Comparison of ENCODE assay signal across 7 mouse cellular contexts in genomic region chr7:99626376-99627270, GRCm38 (mm10). TPM values are rescaled to one million over a fixed set of nuclear protein-coding genes. Genes with fewer than 3 reads are reported as not detected.
DNase-seq lines count a peak whose midpoint lies in the region; ATAC-seq and TF ChIP-seq lines count a peak whose summit lies in the region.

Gene Tpbgl, minus strand, starts transcription at chr7:99627103.

- peaks cover 49% of the 10 kb centered on the region for H3K27me3 ChIP-seq in forebrain, embryonic 14.5 days (replicated peaks; ENCODE audit: control insufficient read depth, insufficient read depth, low read length)
- peaks cover 100% of the 10 kb centered on the region for H3K27me3 ChIP-seq in limb, embryonic 10.5 days (ENCODE audit: low read depth, poor library complexity, severe bottlenecking)
- peaks cover 83% of the 10 kb centered on the region for H3K27me3 ChIP-seq in midbrain, embryonic 12.5 days
- H3K27me3 ChIP-seq in stomach, postnatal 0 days (ENCODE audit: control insufficient read depth, insufficient read depth, low read length): peaks cover 14% of the 10 kb centered on the region; the same call in 1 of the 2 replicates

- peak within 1 kb of the TSS; percentile 59 for H3K9ac ChIP-seq in forebrain, embryonic 14.5 days (ENCODE audit: low read length)
- H3K9ac ChIP-seq in midbrain, embryonic 12.5 days (replicated peaks): peak within 1 kb of the TSS; percentile 58
- H3K9ac ChIP-seq in stomach, postnatal 0 days (ENCODE audit: low read length): peak within 1 kb of the TSS; percentile 38; the same call in 1 of the 2 replicates

- under 1% methylated on average over 79 of the region's 83 CpGs for WGBS in forebrain, embryonic 14.5 days
- under 1% methylated on average over 78 of the region's 83 CpGs for WGBS in limb, embryonic 10.5 days
- under 1% methylated on average over 70 of the region's 83 CpGs for WGBS in midbrain, embryonic 12.5 days
- WGBS in stomach, postnatal 0 days: under 1% methylated on average over 46 of the region's 83 CpGs

- H3K4me2 ChIP-seq in forebrain, embryonic 14.5 days (ENCODE audit: low read length): peak within 1 kb of the TSS; percentile 86
- H3K4me2 ChIP-seq in midbrain, embryonic 12.5 days (replicated peaks): peak within 1 kb of the TSS; percentile 87
- H3K4me2 ChIP-seq in stomach, postnatal 0 days (replicated peaks; ENCODE audit: low read depth): peak within 1 kb of the TSS; percentile 86

- ATAC-seq in forebrain, embryonic 14.5 days: peak; percentile 45
- ATAC-seq in midbrain, embryonic 12.5 days (ENCODE audit: low FRiP score, low read depth): peak; percentile 19; the same call in 1 of the 2 replicates
- peak; percentile 8; the same call in 1 of the 2 replicates for ATAC-seq in stomach, postnatal 0 days (ENCODE audit: low FRiP score, low TSS enrichment)

- TF ChIP-seq CTCF in stomach, postnatal 0 days (IDR thresholded peaks at IDR 0.05; ENCODE audit: low read depth): no peak

- peak within 1 kb of the TSS; percentile 43 for H3K4me3 ChIP-seq in forebrain, embryonic 14.5 days (ENCODE audit: low read depth, low read length)
- peak within 1 kb of the TSS; percentile 60 for H3K4me3 ChIP-seq in limb, embryonic 10.5 days
- H3K4me3 ChIP-seq in midbrain, embryonic 12.5 days: peak within 1 kb of the TSS; percentile 51
- H3K4me3 ChIP-seq in stomach, postnatal 0 days (ENCODE audit: low read depth, low read length): peak within 1 kb of the TSS; percentile 43

- H3K9me3 ChIP-seq in forebrain, embryonic 14.5 days (replicated peaks; ENCODE audit: control insufficient read depth, low read length): no peaks in the 10 kb centered on the region
- no peaks in the 10 kb centered on the region for H3K9me3 ChIP-seq in limb, embryonic 10.5 days (replicated peaks)
- H3K9me3 ChIP-seq in midbrain, embryonic 12.5 days: no peaks in the 10 kb centered on the region
- no peaks in the 10 kb centered on the region for H3K9me3 ChIP-seq in stomach, postnatal 0 days (ENCODE audit: control insufficient read depth, low read length)

- H3K27ac ChIP-seq in forebrain, embryonic 14.5 days (ENCODE audit: low read depth, low read length): no peak within 1 kb of the TSS
- peak within 1 kb of the TSS; percentile 56; the same call in 1 of the 2 replicates for H3K27ac ChIP-seq in limb, embryonic 10.5 days
- H3K27ac ChIP-seq in midbrain, embryonic 12.5 days (replicated peaks): peak within 1 kb of the TSS; percentile 58; the same call in 1 of the 2 replicates
- no peak within 1 kb of the TSS for H3K27ac ChIP-seq in stomach, postnatal 0 days (replicated peaks)

- no peak for TF ChIP-seq EP300 in stomach, postnatal 0 days (optimal IDR thresholded peaks at IDR 0.05)

- no peaks in the 10 kb centered on the region for H3K36me3 ChIP-seq in forebrain, embryonic 14.5 days (ENCODE audit: control insufficient read depth, insufficient read depth, low read length)
- H3K36me3 ChIP-seq in limb, embryonic 10.5 days: no peaks in the 10 kb centered on the region
- H3K36me3 ChIP-seq in midbrain, embryonic 12.5 days: no peaks in the 10 kb centered on the region
- no peaks in the 10 kb centered on the region for H3K36me3 ChIP-seq in stomach, postnatal 0 days (ENCODE audit: control insufficient read depth, insufficient read depth, low read length)

- peak; percentile 59 for DNase-seq in ES-CJ7 (ENCODE audit: low read depth, low spot score)
- DNase-seq in adrenal gland, adult 18-20 months (ENCODE audit: low spot score in 2 of 2): peak; percentile 76 to 82
- peak; percentile 55 for DNase-seq in forebrain, embryonic 14.5 days (ENCODE audit: low spot score)
- peak; percentile 63 for DNase-seq in heart, postnatal 4 days
- peak; percentile 55 for DNase-seq in limb, embryonic 10.5 days (ENCODE audit: low spot score)
- DNase-seq in stomach, postnatal 0 days (ENCODE audit: low spot score): peak; percentile 41

- H3K4me1 ChIP-seq in forebrain, embryonic 14.5 days (ENCODE audit: control insufficient read depth, insufficient read depth, low read length): peaks cover 7% of the 10 kb centered on the region; the same call in 1 of the 2 replicates
- H3K4me1 ChIP-seq in limb, embryonic 10.5 days: peaks cover 24% of the 10 kb centered on the region
- peaks cover 20% of the 10 kb centered on the region for H3K4me1 ChIP-seq in midbrain, embryonic 12.5 days
- peaks cover 3% of the 10 kb centered on the region; the same call in 1 of the 2 replicates for H3K4me1 ChIP-seq in stomach, postnatal 0 days (replicated peaks; ENCODE audit: control insufficient read depth, insufficient read depth)

RNA-seq across cellular contexts. Expression of gene Tpbgl, which starts in this region (rescaled TPM):
- 10 to 100 TPM; 17.5 to 29.5 TPM for total RNA-seq in adrenal gland, adult 18-20 months (2021)
- 0.32 and 0.33 TPM in 2 replicates for polyA plus RNA-seq in forebrain, embryonic 14.5 days (2014; fragmentation: Nextera tagmentation; extraction: Ambion mirVana)
- total RNA-seq in heart, postnatal 4 days (2021): 1 to 10 TPM; 3.4 to 4.7 TPM
- polyA plus RNA-seq in limb, embryonic 10.5 days (2016; fragmentation: Nextera tagmentation; extraction: Ambion mirVana): 0.05 TPM in 1 of 2 replicates, not detected in the other
- 0.59 and 0.92 TPM in 2 replicates for polyA plus RNA-seq in midbrain, embryonic 12.5 days (2016; fragmentation: Nextera tagmentation; extraction: Ambion mirVana)
- 1.5 and 1.7 TPM in 2 replicates for polyA plus RNA-seq in stomach, postnatal 0 days (2015; fragmentation: Nextera tagmentation; extraction: Ambion mirVana)

Comparison
In these comparisons a context has a peak if more than half of its experiments do, and no peak if none do; other contexts are left out.
1. Peak in DNase-seq, ATAC-seq, H3K4me3 ChIP-seq, H3K9ac ChIP-seq and H3K4me2 ChIP-seq in forebrain, embryonic 14.5 days; RNA of the gene not detected or under 1 TPM.
2. Peak in DNase-seq, H3K4me3 ChIP-seq and H3K27ac ChIP-seq in limb, embryonic 10.5 days; RNA of the gene not detected or under 1 TPM.
3. Peak in ATAC-seq, H3K4me3 ChIP-seq, H3K27ac ChIP-seq, H3K9ac ChIP-seq and H3K4me2 ChIP-seq in midbrain, embryonic 12.5 days; RNA of the gene not detected or under 1 TPM.